Mouse (Mus musculus): Measurements from ENCODE around the gene Gm21312.
"Not testable (repeated sequence)": the region's sequence is repeated elsewhere in the genome, so short reads cannot be mapped to it uniquely, and the experiment has no call there.

- not testable (repeated sequence) for TF ChIP-seq CTCF (IDR thresholded peaks at IDR 0.05; ENCODE audit: borderline replicate concordance, insufficient read depth, low read length); POLR2A (IDR thresholded peaks at IDR 0.05; ENCODE audit: low read depth, low read length)
Observed at GRCm38 (mm10) chr10:104176724-104177123, at the start of gene Gm21312.

Data from embryonic fibroblast, embryonic 13.5 days (primary cell).